Mouse (Mus musculus): ENCODE measurements around the gene Pold3.

Gene Pold3

GRCm38 (mm10) chr7:100108341-100108740 is 13.0 kb downstream of the Pold3 start:
- peak in 1 of 2 experiments; percentile 59 for DNase-seq

- DNase-seq = no peak
These were observed 16.7 kb downstream of the Pold3 start for GRCm38 (mm10) chr7:100104677-100105076.

- no peak for DNase-seq
These were observed 21.3 kb downstream of the Pold3 start for GRCm38 (mm10) chr7:100100031-100100595.

- no peak for DNase-seq
These were observed 34.5 kb downstream of the Pold3 start for GRCm38 (mm10) chr7:100086891-100087290.

- no peak for DNase-seq
These were observed 35.1 kb downstream of the Pold3 start for GRCm38 (mm10) chr7:100086159-100086755.

GRCm38 (mm10) chr7:100083812-100084211 is 37.6 kb downstream of the Pold3 start:
- DNase-seq = no peak

GRCm38 (mm10) chr7:100082836-100083235 is 38.5 kb downstream of the Pold3 start:
- DNase-seq = no peak

GRCm38 (mm10) chr7:100080087-100080781 is 41.1 kb downstream of the Pold3 start:
- DNase-seq = no peak

- peak; percentile 48 to 83 for DNase-seq
These were observed 44.3 kb downstream of the Pold3 start for GRCm38 (mm10) chr7:100077071-100077470.

- peak in 1 of 2 experiments; percentile 12 for DNase-seq
These were observed 45.1 kb downstream of the Pold3 start for GRCm38 (mm10) chr7:100076296-100076695.

GRCm38 (mm10) chr7:100073959-100074358 is 47.4 kb downstream of the Pold3 start:
- no peak for DNase-seq

GRCm38 (mm10) chr7:100052991-100053390 is 68.4 kb downstream of the Pold3 start:
- DNase-seq = peak in 1 of 2 experiments; percentile 52

- peak; percentile 67 to 82 for DNase-seq
These were observed 69.5 kb downstream of the Pold3 start for GRCm38 (mm10) chr7:100051904-100052303.

- DNase-seq = peak in 1 of 2 experiments; percentile 34
These were observed 74.9 kb downstream of the Pold3 start for GRCm38 (mm10) chr7:100046486-100046885.

GRCm38 (mm10) chr7:100043605-100044031 is 77.7 kb downstream of the Pold3 start:
- DNase-seq = peak in 1 of 2 experiments; percentile 43

GRCm38 (mm10) chr7:100043096-100043495 is 78.3 kb downstream of the Pold3 start:
- DNase-seq = no peak

GRCm38 (mm10) chr7:100042120-100042519 is 79.2 kb downstream of the Pold3 start:
- DNase-seq = peak; percentile 12 to 56

- no peak for DNase-seq
These were observed 84.9 kb downstream of the Pold3 start for GRCm38 (mm10) chr7:100036495-100036894.

GRCm38 (mm10) chr7:100036050-100036449 is 85.3 kb downstream of the Pold3 start:
- DNase-seq = no peak

- DNase-seq = no peak
These were observed 86.4 kb downstream of the Pold3 start for GRCm38 (mm10) chr7:100034815-100035463.

- no peak for DNase-seq
These were observed 87.7 kb downstream of the Pold3 start for GRCm38 (mm10) chr7:100033672-100034071.

Measured in kidney, postnatal 25 days (tissue).